Mouse (Mus musculus): ENCODE measurements around the gene Prps1. TPM values are rescaled to one million over a fixed set of nuclear protein-coding genes. Genes with fewer than 3 reads are reported as not detected.
"Not testable (repeated sequence)": the region's sequence is repeated elsewhere in the genome, so short reads cannot be mapped to it uniquely, and the experiment has no call there.

The Prps1 gene
- polyA plus RNA-seq, 1 experiment from 2014 or later, result 89.4 TPM

- 69% methylated on average over 7 of the region's 7 CpGs for WGBS
- H3K36me3 ChIP-seq (replicated peaks; ENCODE audit: control insufficient read depth, insufficient read depth), result no peaks in the 10 kb centered on the region
- H3K27me3 ChIP-seq (ENCODE audit: control insufficient read depth, insufficient read depth, low read length), result peaks cover 35% of the 10 kb centered on the region
- H3K9ac ChIP-seq, result no peak overlapping the region
- ATAC-seq (ENCODE audit: low FRiP score) (no peak), DNase-seq (ENCODE audit: low spot score) (no peak)
- H3K27ac ChIP-seq, result no peak overlapping the region
- no peak overlapping the region for H3K4me3 ChIP-seq (replicated peaks; ENCODE audit: low read length)
- no peaks in the 10 kb centered on the region for H3K9me3 ChIP-seq (ENCODE audit: control insufficient read depth, low read length)
- no peaks in the 10 kb centered on the region for H3K4me1 ChIP-seq (replicated peaks; ENCODE audit: control insufficient read depth, insufficient read depth, low read length)
- H3K4me2 ChIP-seq (replicated peaks), result no peak overlapping the region
Measured at GRCm38 (mm10) chrX:140493527-140494029, 37.2 kb downstream of the Prps1 start.

- H3K9ac ChIP-seq, result no peak overlapping the region
- ATAC-seq (ENCODE audit: low FRiP score) (no peak), DNase-seq (ENCODE audit: low spot score) (no peak)
- no peak overlapping the region for H3K4me3 ChIP-seq (replicated peaks; ENCODE audit: low read length)
- no peaks in the 10 kb centered on the region for H3K4me1 ChIP-seq (replicated peaks; ENCODE audit: control insufficient read depth, insufficient read depth, low read length)
- H3K9me3 ChIP-seq (ENCODE audit: control insufficient read depth, low read length), result no peaks in the 10 kb centered on the region
- no peaks in the 10 kb centered on the region for H3K36me3 ChIP-seq (replicated peaks; ENCODE audit: control insufficient read depth, insufficient read depth)
- H3K27ac ChIP-seq, result no peak overlapping the region
- peaks cover 29% of the 10 kb centered on the region for H3K27me3 ChIP-seq (ENCODE audit: control insufficient read depth, insufficient read depth, low read length)
- H3K4me2 ChIP-seq (replicated peaks), result no peak overlapping the region
- 90% methylated on average over 6 of the region's 6 CpGs for WGBS
Measured at GRCm38 (mm10) chrX:140494170-140494569, 37.8 kb downstream of the Prps1 start.

DNA sequence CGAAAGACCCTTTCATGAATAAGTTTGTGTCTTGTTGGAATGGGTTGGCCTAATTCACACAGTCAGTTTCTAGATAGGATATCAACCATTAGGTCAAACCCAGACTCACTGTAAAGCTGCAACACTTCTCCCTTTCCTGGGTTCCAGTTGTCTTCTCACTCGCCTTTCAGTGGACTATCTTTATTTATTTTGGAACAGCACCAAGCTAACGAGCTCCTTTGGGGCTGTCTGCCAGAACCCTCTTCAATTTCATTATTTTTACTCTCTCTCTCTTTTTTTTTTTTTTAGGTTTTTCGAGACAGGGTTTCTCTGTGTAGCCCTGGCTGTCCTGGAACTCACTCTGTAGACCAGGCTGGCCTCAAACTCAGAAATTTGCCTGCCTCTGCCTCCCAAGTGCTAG is 42.0 kb downstream of the Prps1 start:
- not testable (repeated sequence) for H3K4me1 ChIP-seq (replicated peaks; ENCODE audit: control insufficient read depth, insufficient read depth, low read length); H3K9me3 ChIP-seq (ENCODE audit: control insufficient read depth, low read length); H3K9ac ChIP-seq; ATAC-seq (ENCODE audit: low FRiP score); DNase-seq (ENCODE audit: low spot score); H3K4me2 ChIP-seq (replicated peaks); H3K27ac ChIP-seq; H3K4me3 ChIP-seq (replicated peaks; ENCODE audit: low read length); H3K36me3 ChIP-seq (replicated peaks; ENCODE audit: control insufficient read depth, insufficient read depth)
- 72% methylated on average over 4 of the region's 4 CpGs for WGBS
- H3K27me3 ChIP-seq (ENCODE audit: control insufficient read depth, insufficient read depth, low read length), result peaks cover 18% of the 10 kb centered on the region

- WGBS, result 81% methylated on average over 5 of the region's 5 CpGs
- Histone ChIP-seq H3K27ac (no peak overlapping the region), H3K4me2 (replicated peaks) (no peak overlapping the region), H3K36me3 (replicated peaks; ENCODE audit: control insufficient read depth, insufficient read depth) (no peaks in the 10 kb centered on the region), H3K9me3 (ENCODE audit: control insufficient read depth, low read length) (no peaks in the 10 kb centered on the region), H3K4me1 (replicated peaks; ENCODE audit: control insufficient read depth, insufficient read depth, low read length) (no peaks in the 10 kb centered on the region), H3K27me3 (ENCODE audit: control insufficient read depth, insufficient read depth, low read length) (peaks cover 18% of the 10 kb centered on the region), H3K4me3 (replicated peaks; ENCODE audit: low read length) (no peak overlapping the region), H3K9ac (no peak overlapping the region)
- DNase-seq (ENCODE audit: low spot score), result no peak
- no peak for ATAC-seq (ENCODE audit: low FRiP score)
Measured at GRCm38 (mm10) chrX:140500306-140500705, 43.9 kb downstream of the Prps1 start.

GRCm38 (mm10) chrX:140501401-140502301 is 45.2 kb downstream of the Prps1 start:
- WGBS, result 72% methylated on average over 9 of the region's 9 CpGs
- ATAC-seq (ENCODE audit: low FRiP score), result no peak
- no peak overlapping the region for H3K9ac ChIP-seq

GRCm38 (mm10) chrX:140503905-140504304 is 47.5 kb downstream of the Prps1 start:
- no peak overlapping the region for H3K4me2 ChIP-seq (replicated peaks)
- H3K9ac ChIP-seq, result no peak overlapping the region
- H3K4me3 ChIP-seq (replicated peaks; ENCODE audit: low read length), result no peak overlapping the region
- peaks cover 12% of the 10 kb centered on the region; the same call in 1 of the 2 replicates for H3K27me3 ChIP-seq (ENCODE audit: control insufficient read depth, insufficient read depth, low read length)
- ATAC-seq (ENCODE audit: low FRiP score) (no peak; the same call in 1 of the 2 replicates), DNase-seq (ENCODE audit: low spot score) (peak; percentile 58)
- H3K4me1 ChIP-seq (replicated peaks; ENCODE audit: control insufficient read depth, insufficient read depth, low read length), result no peaks in the 10 kb centered on the region
- no peaks in the 10 kb centered on the region for H3K9me3 ChIP-seq (ENCODE audit: control insufficient read depth, low read length)
- H3K36me3 ChIP-seq (replicated peaks; ENCODE audit: control insufficient read depth, insufficient read depth), result no peaks in the 10 kb centered on the region
- WGBS, result 13% methylated on average over 7 of the region's 7 CpGs
- H3K27ac ChIP-seq, result no peak overlapping the region

More at GRCm38 (mm10) chrX:140501401-140502301, 45.2 kb downstream of the Prps1 start:
- Histone ChIP-seq H3K4me1 (replicated peaks; ENCODE audit: control insufficient read depth, insufficient read depth, low read length) (no peaks in the 10 kb centered on the region), H3K9me3 (ENCODE audit: control insufficient read depth, low read length) (no peaks in the 10 kb centered on the region), H3K4me2 (replicated peaks) (no peak overlapping the region), H3K36me3 (replicated peaks; ENCODE audit: control insufficient read depth, insufficient read depth) (no peaks in the 10 kb centered on the region), H3K27me3 (ENCODE audit: control insufficient read depth, insufficient read depth, low read length) (peaks cover 19% of the 10 kb centered on the region; the same call in 1 of the 2 replicates), H3K27ac (no peak overlapping the region), H3K4me3 (replicated peaks; ENCODE audit: low read length) (no peak overlapping the region)
- DNase-seq (ENCODE audit: low spot score), result no peak

GRCm38 (mm10) chrX:140505497-140506238 is 49.3 kb downstream of the Prps1 start:
- peak; percentile 55; the same call in 1 of the 2 replicates for ATAC-seq (ENCODE audit: low FRiP score)
- 46% methylated on average over 15 of the region's 15 CpGs for WGBS

DNA sequence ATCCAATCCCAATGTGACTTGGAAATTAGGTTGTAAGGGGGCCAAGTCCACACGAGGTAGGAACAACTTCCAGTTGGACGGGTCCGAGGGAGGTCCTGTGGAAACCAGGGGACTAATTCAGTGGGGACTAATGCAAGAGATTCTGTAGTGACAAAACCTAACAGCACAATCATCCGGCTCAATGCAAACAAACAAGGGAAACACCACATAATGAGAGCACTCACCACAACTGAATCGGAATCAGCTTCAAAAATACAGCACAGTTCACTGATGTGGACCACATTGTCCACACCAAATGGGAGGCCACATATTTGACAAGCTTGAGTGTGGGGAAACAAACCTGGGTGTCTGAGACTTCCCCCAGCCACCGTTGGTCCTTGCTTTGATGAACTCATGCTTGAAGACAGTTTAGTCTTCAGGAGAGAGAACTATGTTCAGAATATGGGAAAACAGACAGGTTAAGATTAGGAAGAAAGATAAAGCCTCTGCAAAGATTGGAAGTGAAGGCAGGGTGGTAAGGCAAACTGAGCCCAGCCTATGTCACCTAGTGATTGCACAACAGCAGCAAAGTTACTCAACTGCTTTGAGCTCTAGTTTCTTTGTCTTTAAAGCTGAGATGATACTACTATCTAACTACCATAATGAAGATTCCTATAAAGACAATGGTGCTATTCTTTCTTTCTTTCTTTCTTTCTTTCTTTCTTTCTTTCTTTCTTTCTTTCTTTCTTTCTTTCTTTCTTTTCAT is 50.2 kb downstream of the Prps1 start:
- Histone ChIP-seq H3K27me3 (ENCODE audit: control insufficient read depth, insufficient read depth, low read length) (peaks cover 21% of the 10 kb centered on the region), H3K36me3 (replicated peaks; ENCODE audit: control insufficient read depth, insufficient read depth) (no peaks in the 10 kb centered on the region), H3K4me3 (replicated peaks; ENCODE audit: low read length) (no peak overlapping the region), H3K4me1 (replicated peaks; ENCODE audit: control insufficient read depth, insufficient read depth, low read length) (no peaks in the 10 kb centered on the region), H3K4me2 (replicated peaks) (no peak overlapping the region), H3K27ac (no peak overlapping the region), H3K9ac (no peak overlapping the region), H3K9me3 (ENCODE audit: control insufficient read depth, low read length) (no peaks in the 10 kb centered on the region)
- ATAC-seq (ENCODE audit: low FRiP score), result no peak
- no peak for DNase-seq (ENCODE audit: low spot score)
- WGBS, result 61% methylated on average over 6 of the region's 6 CpGs

More at GRCm38 (mm10) chrX:140505497-140506238, 49.3 kb downstream of the Prps1 start:
- H3K36me3 ChIP-seq (replicated peaks; ENCODE audit: control insufficient read depth, insufficient read depth), result no peaks in the 10 kb centered on the region
- H3K27me3 ChIP-seq (ENCODE audit: control insufficient read depth, insufficient read depth, low read length), result peaks cover 17% of the 10 kb centered on the region
- no peak overlapping the region for H3K4me3 ChIP-seq (replicated peaks; ENCODE audit: low read length)
- H3K4me2 ChIP-seq (replicated peaks), result no peak overlapping the region
- DNase-seq (ENCODE audit: low spot score), result no peak
- no peaks in the 10 kb centered on the region for H3K9me3 ChIP-seq (ENCODE audit: control insufficient read depth, low read length)
- no peaks in the 10 kb centered on the region for H3K4me1 ChIP-seq (replicated peaks; ENCODE audit: control insufficient read depth, insufficient read depth, low read length)
- H3K9ac ChIP-seq, result no peak overlapping the region
- no peak overlapping the region for H3K27ac ChIP-seq

All from hindbrain, embryonic 14.5 days (tissue).